In the genomic region with DNA sequence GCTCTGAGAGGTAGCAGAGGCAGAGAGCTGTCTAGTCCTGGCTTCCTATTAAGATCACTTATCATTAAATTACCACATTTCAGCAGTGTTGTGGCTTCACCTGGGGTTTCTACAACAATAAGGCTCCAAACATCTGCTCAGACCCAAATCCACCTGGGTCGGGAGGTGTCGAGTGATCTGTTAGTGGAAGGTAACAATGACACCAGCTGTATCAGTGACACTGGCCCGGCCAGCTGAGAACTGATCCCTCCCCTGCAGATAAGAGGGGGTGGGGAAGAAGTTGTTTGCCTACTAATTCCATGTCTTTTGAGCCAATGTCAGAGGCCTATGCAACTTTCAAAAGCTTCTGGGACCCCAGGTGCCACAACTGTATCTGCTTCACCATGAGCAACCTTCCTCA, we compare ENCODE assay signal across 17 mouse cellular contexts. TPM values are rescaled to one million over a fixed set of nuclear protein-coding genes. Genes with fewer than 3 reads are reported as not detected.
A peak's percentile ranks its signal among the peaks of the same experiment; 100 is the strongest.
DNase-seq lines count a peak whose midpoint lies in the region; ATAC-seq and TF ChIP-seq lines count a peak whose summit lies in the region.
"Had no signal": no experiment of that assay in that cellular context is flagged by ENCODE, and none has a peak within 500 bp of the region (broad histone marks: within the 10 kb centered on the region; RNA-seq: fewer than 3 reads in every experiment).

A gene (minus strand): TSS at position 71 of the 400 bp plus-strand sequence.

- no peak within 1 kb of the TSS for H3K4me3 ChIP-seq in forebrain, embryonic 13.5 days
- H3K4me3 ChIP-seq in forebrain, postnatal 0 days (ENCODE audit: low read depth, low read length): no peak within 1 kb of the TSS
- H3K4me3 ChIP-seq in hindbrain, embryonic 10.5 days: no peak within 1 kb of the TSS
- H3K4me3 ChIP-seq in hindbrain, embryonic 16.5 days (ENCODE audit: low read length): no peak within 1 kb of the TSS
- no peak within 1 kb of the TSS for H3K4me3 ChIP-seq in midbrain, embryonic 12.5 days
- no peak within 1 kb of the TSS for H3K4me3 ChIP-seq in midbrain, embryonic 13.5 days (replicated peaks)
- no peak within 1 kb of the TSS for H3K4me3 ChIP-seq in midbrain, embryonic 15.5 days
- H3K4me3 ChIP-seq: stomach, embryonic 15.5 days had no signal

- 65% methylated on average over 3 of the region's 3 CpGs for WGBS in forebrain, embryonic 13.5 days
- 74% methylated on average over 3 of the region's 3 CpGs for WGBS in forebrain, postnatal 0 days
- WGBS in hindbrain, embryonic 10.5 days: 74% methylated on average over 3 of the region's 3 CpGs
- 80% methylated on average over 3 of the region's 3 CpGs for WGBS in hindbrain, embryonic 16.5 days
- WGBS in midbrain, embryonic 12.5 days: 78% methylated on average over 3 of the region's 3 CpGs
- 76% methylated on average over 3 of the region's 3 CpGs for WGBS in midbrain, embryonic 13.5 days
- WGBS in midbrain, embryonic 15.5 days: 78% methylated on average over 3 of the region's 3 CpGs

- no peaks in the 10 kb centered on the region for H3K36me3 ChIP-seq in forebrain, embryonic 13.5 days (ENCODE audit: poor library complexity, severe bottlenecking)
- H3K36me3 ChIP-seq in forebrain, postnatal 0 days (ENCODE audit: insufficient read depth): no peaks in the 10 kb centered on the region
- no peaks in the 10 kb centered on the region for H3K36me3 ChIP-seq in hindbrain, embryonic 10.5 days
- H3K36me3 ChIP-seq in hindbrain, embryonic 16.5 days (ENCODE audit: control insufficient read depth, insufficient read depth, low read length): no peaks in the 10 kb centered on the region
- no peaks in the 10 kb centered on the region for H3K36me3 ChIP-seq in midbrain, embryonic 12.5 days
- no peaks in the 10 kb centered on the region for H3K36me3 ChIP-seq in midbrain, embryonic 13.5 days
- no peaks in the 10 kb centered on the region for H3K36me3 ChIP-seq in midbrain, embryonic 15.5 days (replicated peaks)
- H3K36me3 ChIP-seq: neural tube, embryonic 15.5 days; stomach, embryonic 15.5 days had no signal

- no peaks in the 10 kb centered on the region for H3K27me3 ChIP-seq in forebrain, embryonic 13.5 days
- no peaks in the 10 kb centered on the region for H3K27me3 ChIP-seq in forebrain, postnatal 0 days (ENCODE audit: insufficient read depth, low read length)
- no peaks in the 10 kb centered on the region for H3K27me3 ChIP-seq in hindbrain, embryonic 10.5 days (ENCODE audit: insufficient read depth, poor library complexity, severe bottlenecking)
- no peaks in the 10 kb centered on the region for H3K27me3 ChIP-seq in hindbrain, embryonic 16.5 days (replicated peaks; ENCODE audit: control insufficient read depth, insufficient read depth, low read length)
- no peaks in the 10 kb centered on the region for H3K27me3 ChIP-seq in midbrain, embryonic 12.5 days
- H3K27me3 ChIP-seq in midbrain, embryonic 13.5 days: no peaks in the 10 kb centered on the region
- no peaks in the 10 kb centered on the region for H3K27me3 ChIP-seq in midbrain, embryonic 15.5 days (replicated peaks)
- H3K27me3 ChIP-seq: neural tube, embryonic 15.5 days; stomach, embryonic 15.5 days had no signal

- no peak within 1 kb of the TSS for H3K27ac ChIP-seq in forebrain, embryonic 13.5 days
- H3K27ac ChIP-seq in forebrain, postnatal 0 days (ENCODE audit: low read depth, low read length): no peak within 1 kb of the TSS
- no peak within 1 kb of the TSS for H3K27ac ChIP-seq in hindbrain, embryonic 10.5 days
- H3K27ac ChIP-seq in hindbrain, embryonic 16.5 days (ENCODE audit: low read depth, low read length): no peak within 1 kb of the TSS
- H3K27ac ChIP-seq in midbrain, embryonic 12.5 days (replicated peaks): no peak within 1 kb of the TSS
- no peak within 1 kb of the TSS for H3K27ac ChIP-seq in midbrain, embryonic 13.5 days
- no peak within 1 kb of the TSS for H3K27ac ChIP-seq in midbrain, embryonic 15.5 days
- H3K27ac ChIP-seq: hindbrain, embryonic 14.5 days; neural tube, embryonic 15.5 days; stomach, embryonic 15.5 days had no signal

- ATAC-seq in forebrain, embryonic 13.5 days: no peak
- ATAC-seq in forebrain, postnatal 0 days: no peak
- no peak for ATAC-seq in hindbrain, embryonic 16.5 days
- no peak for ATAC-seq in midbrain, embryonic 12.5 days (ENCODE audit: low FRiP score, low read depth)
- ATAC-seq in midbrain, embryonic 13.5 days: no peak
- ATAC-seq in midbrain, embryonic 15.5 days (replicated peaks): no peak

- 0 out of 2 replicates have a peak within 1 kb of the TSS, but pooled peaks have one; percentile 55 for H3K4me2 ChIP-seq in forebrain, embryonic 13.5 days
- H3K4me2 ChIP-seq in forebrain, postnatal 0 days (ENCODE audit: low read depth): no peak within 1 kb of the TSS
- H3K4me2 ChIP-seq in hindbrain, embryonic 16.5 days (ENCODE audit: low read length): no peak within 1 kb of the TSS; the same call in 1 of the 2 replicates
- peak within 1 kb of the TSS; percentile 41; the same call in 1 of the 2 replicates for H3K4me2 ChIP-seq in midbrain, embryonic 12.5 days (replicated peaks)
- H3K4me2 ChIP-seq in midbrain, embryonic 13.5 days (replicated peaks): no peak within 1 kb of the TSS
- peak within 1 kb of the TSS; percentile 53; the same call in 1 of the 2 replicates for H3K4me2 ChIP-seq in midbrain, embryonic 15.5 days

- no peaks in the 10 kb centered on the region for H3K9me3 ChIP-seq in forebrain, embryonic 13.5 days (replicated peaks)
- no peaks in the 10 kb centered on the region for H3K9me3 ChIP-seq in forebrain, postnatal 0 days (ENCODE audit: low read length)
- H3K9me3 ChIP-seq in hindbrain, embryonic 10.5 days: no peaks in the 10 kb centered on the region
- no peaks in the 10 kb centered on the region for H3K9me3 ChIP-seq in hindbrain, embryonic 16.5 days (ENCODE audit: control insufficient read depth, low read length)
- no peaks in the 10 kb centered on the region for H3K9me3 ChIP-seq in midbrain, embryonic 12.5 days
- no peaks in the 10 kb centered on the region for H3K9me3 ChIP-seq in midbrain, embryonic 13.5 days
- H3K9me3 ChIP-seq in midbrain, embryonic 15.5 days: no peaks in the 10 kb centered on the region
- H3K9me3 ChIP-seq: neural tube, embryonic 15.5 days; stomach, embryonic 15.5 days had no signal

- peaks cover 7% of the 10 kb centered on the region for H3K4me1 ChIP-seq in forebrain, embryonic 13.5 days
- no peaks in the 10 kb centered on the region for H3K4me1 ChIP-seq in forebrain, postnatal 0 days (ENCODE audit: insufficient read depth)
- peaks cover 21% of the 10 kb centered on the region for H3K4me1 ChIP-seq in hindbrain, embryonic 10.5 days (replicated peaks)
- H3K4me1 ChIP-seq in hindbrain, embryonic 16.5 days (ENCODE audit: control insufficient read depth, insufficient read depth, low read depth, low read length): peaks cover 3% of the 10 kb centered on the region; the same call in 1 of the 2 replicates
- H3K4me1 ChIP-seq in midbrain, embryonic 12.5 days: peaks cover 7% of the 10 kb centered on the region; the same call in 1 of the 2 replicates
- H3K4me1 ChIP-seq in midbrain, embryonic 13.5 days (replicated peaks): peaks cover 7% of the 10 kb centered on the region
- peaks cover 6% of the 10 kb centered on the region for H3K4me1 ChIP-seq in midbrain, embryonic 15.5 days

- 0 out of 2 replicates have a peak within 1 kb of the TSS, but pooled peaks have one; percentile 37 for H3K9ac ChIP-seq in forebrain, embryonic 13.5 days
- no peak within 1 kb of the TSS for H3K9ac ChIP-seq in forebrain, postnatal 0 days
- H3K9ac ChIP-seq in hindbrain, embryonic 16.5 days (ENCODE audit: low read depth, low read length): no peak within 1 kb of the TSS
- no peak within 1 kb of the TSS for H3K9ac ChIP-seq in midbrain, embryonic 12.5 days (replicated peaks)
- H3K9ac ChIP-seq in midbrain, embryonic 13.5 days (replicated peaks): no peak within 1 kb of the TSS
- H3K9ac ChIP-seq in midbrain, embryonic 15.5 days: no peak within 1 kb of the TSS
- H3K9ac ChIP-seq: stomach, embryonic 15.5 days had no signal

- DNase-seq in forebrain, postnatal 0 days: no peak
- peak; percentile 2 for DNase-seq in hindbrain, embryonic 10.5 days (ENCODE audit: low spot score)
- DNase-seq in ovary, postnatal 36 days (ENCODE audit: low spot score): no peak
- DNase-seq: cerebellum, postnatal 14 days; kidney, adult 18-20 months; lung, adult 18-20 months; lung, postnatal 4 days; spleen, adult 18-20 months; thymus, postnatal 25 days had no signal

- TF ChIP-seq CTCF in forebrain, postnatal 0 days (IDR thresholded peaks at IDR 0.05; ENCODE audit: low read depth): no peak

RNA-seq across cellular contexts. Expression of the gene that starts here (rescaled TPM):
- 2.3 and 2.4 TPM in 2 replicates for polyA plus RNA-seq in forebrain, embryonic 13.5 days (2015; fragmentation: Nextera tagmentation; extraction: Ambion mirVana)
- total RNA-seq in forebrain, postnatal 0 days (2014; rRNA removed): 3.9 and 8.5 TPM in 2 replicates
- polyA plus RNA-seq in forebrain, postnatal 0 days (2015; fragmentation: Nextera tagmentation; extraction: Ambion mirVana): 0.53 and 0.98 TPM in 2 replicates
- polyA plus RNA-seq in hindbrain, embryonic 10.5 days (2016; fragmentation: Nextera tagmentation; extraction: Ambion mirVana): 0.41 and 0.64 TPM in 2 replicates
- 0.54 and 0.69 TPM in 2 replicates for polyA plus RNA-seq in hindbrain, embryonic 16.5 days (2015; fragmentation: Nextera tagmentation; extraction: Ambion mirVana)
- 0.60 and 0.85 TPM in 2 replicates for polyA plus RNA-seq in midbrain, embryonic 12.5 days (2016; fragmentation: Nextera tagmentation; extraction: Ambion mirVana)
- polyA plus RNA-seq in midbrain, embryonic 13.5 days (2015; fragmentation: Nextera tagmentation; extraction: Ambion mirVana): 1.2 and 1.4 TPM in 2 replicates
- polyA plus RNA-seq in midbrain, embryonic 15.5 days (2015; fragmentation: Nextera tagmentation; extraction: Ambion mirVana): 1.1 and 1.7 TPM in 2 replicates

Comparison
In these comparisons a context has a peak if more than half of its experiments do, and no peak if none do; other contexts are left out.
1. H3K4me2 ChIP-seq: peak in forebrain, embryonic 13.5 days (single experiment), midbrain, embryonic 12.5 days (single experiment) and midbrain, embryonic 15.5 days (single experiment); none in forebrain, postnatal 0 days (single experiment), hindbrain, embryonic 16.5 days (single experiment) and midbrain, embryonic 13.5 days (single experiment).
2. Peak in DNase-seq in hindbrain, embryonic 10.5 days; RNA of the gene not detected or under 1 TPM.